Mouse (Mus musculus) heart, adult 11 months (tissue): Measurements from ENCODE around the gene Mturn.

ENCODE experiments used
- DNase-seq: peaks from one replicate; pipeline ENCODE4 v3.0.0; 2022

The Mturn gene

GRCm38 (mm10) chr6:54731726-54732125 is 50.3 kb downstream of the Mturn start:
- peak; percentile 31 for DNase-seq

GRCm38 (mm10) chr6:54732721-54733120 is 51.3 kb downstream of the Mturn start:
- no peak for DNase-seq

GRCm38 (mm10) chr6:54736126-54736525 is 54.7 kb downstream of the Mturn start:
- peak; percentile 95 for DNase-seq

GRCm38 (mm10) chr6:54737255-54737654 is 55.8 kb downstream of the Mturn start:
- DNase-seq: peak; percentile 64

GRCm38 (mm10) chr6:54737684-54738083 is 56.3 kb downstream of the Mturn start:
- DNase-seq: no peak

- DNase-seq: no peak
These were observed 67.6 kb downstream of the Mturn start for GRCm38 (mm10) chr6:54749056-54749455.

- DNase-seq: no peak
These were observed 70.2 kb downstream of the Mturn start for GRCm38 (mm10) chr6:54751621-54752020.

- DNase-seq: peak; percentile 93
These were observed 70.7 kb downstream of the Mturn start for GRCm38 (mm10) chr6:54752076-54752475.
